Mouse (Mus musculus): ENCODE data around the gene Rad51b. TPM values are rescaled to one million over a fixed set of nuclear protein-coding genes. Genes with fewer than 3 reads are reported as not detected.

Rad51b gene
- polyA plus RNA-seq, 1 experiment from 2014 or later = 8.0 TPM

- no peaks in the 10 kb centered on the region for H3K9me3 ChIP-seq (ENCODE audit: control insufficient read depth, low read length)
- H3K9ac ChIP-seq (ENCODE audit: low read length) = no peak overlapping the region
- no peak overlapping the region for H3K27ac ChIP-seq (ENCODE audit: low read depth, low read length)
- H3K27me3 ChIP-seq (ENCODE audit: control insufficient read depth, insufficient read depth, low read length) = no peaks in the 10 kb centered on the region
- peaks cover 8% of the 10 kb centered on the region; the same call in 1 of the 2 replicates for H3K4me1 ChIP-seq (replicated peaks; ENCODE audit: control insufficient read depth, insufficient read depth, low read length)
- DNase-seq (ENCODE audit: low spot score) = no peak
- no peaks in the 10 kb centered on the region; the same call in 1 of the 2 replicates for H3K36me3 ChIP-seq (ENCODE audit: control insufficient read depth, insufficient read depth, low read length)
- 88% methylated on average over 4 of the region's 4 CpGs for WGBS
- H3K4me3 ChIP-seq (ENCODE audit: low read depth, low read length) = no peak overlapping the region
- ATAC-seq (replicated peaks; ENCODE audit: low FRiP score) = no peak
- H3K4me2 ChIP-seq (ENCODE audit: low read depth, low read length, severe bottlenecking) = no peak overlapping the region
These were observed 59.1 kb downstream of the Rad51b start for GRCm38 (mm10) chr12:79356138-79356537.

GRCm38 (mm10) chr12:79357631-79358030, 60.5 kb downstream of the Rad51b start:
- H3K4me1 ChIP-seq (replicated peaks; ENCODE audit: control insufficient read depth, insufficient read depth, low read length) = peaks cover 8% of the 10 kb centered on the region; the same call in 1 of the 2 replicates
- no peak overlapping the region for H3K9ac ChIP-seq (ENCODE audit: low read length)
- H3K27ac ChIP-seq (ENCODE audit: low read depth, low read length) = no peak overlapping the region
- H3K9me3 ChIP-seq (ENCODE audit: control insufficient read depth, low read length) = no peaks in the 10 kb centered on the region
- no peak overlapping the region for H3K4me3 ChIP-seq (ENCODE audit: low read depth, low read length)
- WGBS = 89% methylated on average over 5 of the region's 5 CpGs
- H3K36me3 ChIP-seq (ENCODE audit: control insufficient read depth, insufficient read depth, low read length) = no peaks in the 10 kb centered on the region; the same call in 1 of the 2 replicates
- H3K4me2 ChIP-seq (ENCODE audit: low read depth, low read length, severe bottlenecking) = no peak overlapping the region
- H3K27me3 ChIP-seq (ENCODE audit: control insufficient read depth, insufficient read depth, low read length) = no peaks in the 10 kb centered on the region
- no peak for DNase-seq (ENCODE audit: low spot score)
- no peak for ATAC-seq (replicated peaks; ENCODE audit: low FRiP score)

- ATAC-seq (replicated peaks; ENCODE audit: low FRiP score) = peak; percentile 82
- H3K4me1 ChIP-seq (replicated peaks; ENCODE audit: control insufficient read depth, insufficient read depth, low read length) = peaks cover 2% of the 10 kb centered on the region; the same call in 1 of the 2 replicates
- no peaks in the 10 kb centered on the region for H3K27me3 ChIP-seq (ENCODE audit: control insufficient read depth, insufficient read depth, low read length)
- no peaks in the 10 kb centered on the region for H3K9me3 ChIP-seq (ENCODE audit: control insufficient read depth, low read length)
- no peak overlapping the region for H3K9ac ChIP-seq (ENCODE audit: low read length)
- 24% methylated on average over 9 of the region's 10 CpGs for WGBS
- H3K4me3 ChIP-seq (ENCODE audit: low read depth, low read length) = no peak overlapping the region
- no peaks in the 10 kb centered on the region; the same call in 1 of the 2 replicates for H3K36me3 ChIP-seq (ENCODE audit: control insufficient read depth, insufficient read depth, low read length)
- H3K4me2 ChIP-seq (ENCODE audit: low read depth, low read length, severe bottlenecking) = no peak overlapping the region
- no peak overlapping the region for H3K27ac ChIP-seq (ENCODE audit: low read depth, low read length)
- peak; percentile 64 for DNase-seq (ENCODE audit: low spot score)
These were observed 61.6 kb downstream of the Rad51b start for GRCm38 (mm10) chr12:79358613-79359218.

- Histone ChIP-seq H3K4me3 (ENCODE audit: low read depth, low read length) (no peak overlapping the region), H3K27me3 (ENCODE audit: control insufficient read depth, insufficient read depth, low read length) (no peaks in the 10 kb centered on the region), H3K27ac (ENCODE audit: low read depth, low read length) (no peak overlapping the region), H3K4me2 (ENCODE audit: low read depth, low read length, severe bottlenecking) (no peak overlapping the region), H3K9ac (ENCODE audit: low read length) (no peak overlapping the region), H3K4me1 (replicated peaks; ENCODE audit: control insufficient read depth, insufficient read depth, low read length) (no peaks in the 10 kb centered on the region), H3K9me3 (ENCODE audit: control insufficient read depth, low read length) (no peaks in the 10 kb centered on the region), H3K36me3 (ENCODE audit: control insufficient read depth, insufficient read depth, low read length) (no peaks in the 10 kb centered on the region; the same call in 1 of the 2 replicates)
- DNase-seq (ENCODE audit: low spot score) (no peak), ATAC-seq (replicated peaks; ENCODE audit: low FRiP score) (no peak)
- 91% methylated on average over 2 of the region's 2 CpGs for WGBS
These were observed 62.3 kb downstream of the Rad51b start for GRCm38 (mm10) chr12:79359404-79359803.

DNA sequence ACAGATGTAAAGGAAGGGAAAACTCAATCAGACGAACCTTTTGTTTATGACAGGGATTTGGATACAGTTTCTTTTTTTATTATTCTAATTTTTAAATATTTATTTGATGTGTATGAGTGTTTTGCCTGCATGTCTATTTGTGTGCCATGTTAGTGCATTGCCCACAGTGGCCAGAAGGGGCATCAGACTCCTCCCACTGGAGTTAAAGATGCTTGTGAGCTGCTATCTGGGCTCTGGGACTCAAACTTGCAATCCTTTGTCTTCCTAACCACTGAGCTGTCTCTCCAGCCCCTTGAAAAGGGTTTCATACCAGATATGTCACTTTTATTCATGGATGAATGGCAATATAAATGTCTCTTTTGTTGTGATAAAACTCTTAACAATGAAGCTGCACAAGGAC, 65.1 kb downstream of the Rad51b start:
- H3K4me1 ChIP-seq (replicated peaks; ENCODE audit: control insufficient read depth, insufficient read depth, low read length) = no peaks in the 10 kb centered on the region
- H3K9me3 ChIP-seq (ENCODE audit: control insufficient read depth, low read length) = no peaks in the 10 kb centered on the region; the same call in 1 of the 2 replicates
- H3K4me2 ChIP-seq (ENCODE audit: low read depth, low read length, severe bottlenecking) = no peak overlapping the region
- WGBS = 61% methylated on average over 1 of the region's 1 CpGs
- H3K27ac ChIP-seq (ENCODE audit: low read depth, low read length) = no peak overlapping the region
- no peaks in the 10 kb centered on the region; the same call in 1 of the 2 replicates for H3K36me3 ChIP-seq (ENCODE audit: control insufficient read depth, insufficient read depth, low read length)
- DNase-seq (ENCODE audit: low spot score) (no peak), ATAC-seq (replicated peaks; ENCODE audit: low FRiP score) (no peak)
- no peaks in the 10 kb centered on the region for H3K27me3 ChIP-seq (ENCODE audit: control insufficient read depth, insufficient read depth, low read length)
- H3K4me3 ChIP-seq (ENCODE audit: low read depth, low read length) = no peak overlapping the region
- H3K9ac ChIP-seq (ENCODE audit: low read length) = no peak overlapping the region

DNA sequence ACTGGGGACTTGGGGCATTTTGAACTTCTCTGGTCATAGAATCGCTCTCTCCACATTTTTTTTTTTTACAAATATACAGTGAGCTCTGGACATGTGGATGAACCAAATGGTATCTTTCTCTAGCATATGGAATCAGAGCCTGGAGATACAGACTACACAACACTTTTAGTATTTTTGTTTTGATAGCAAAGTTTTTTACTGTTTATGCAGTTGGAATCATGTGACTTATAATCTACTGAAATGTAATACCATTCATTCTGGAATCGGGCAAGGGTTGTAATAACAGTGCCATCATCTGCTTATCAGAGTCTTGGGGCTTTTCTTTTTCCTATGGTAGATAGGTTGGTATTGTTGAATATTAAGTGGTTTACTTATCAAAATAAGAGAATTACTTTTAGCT, 67.2 kb downstream of the Rad51b start:
- DNase-seq (ENCODE audit: low spot score) = no peak

GRCm38 (mm10) chr12:79368818-79369217, 71.7 kb downstream of the Rad51b start:
- ATAC-seq (replicated peaks; ENCODE audit: low FRiP score) (no peak), DNase-seq (ENCODE audit: low spot score) (no peak)
- Histone ChIP-seq H3K27me3 (ENCODE audit: control insufficient read depth, insufficient read depth, low read length) (no peaks in the 10 kb centered on the region), H3K27ac (ENCODE audit: low read depth, low read length) (no peak overlapping the region), H3K36me3 (ENCODE audit: control insufficient read depth, insufficient read depth, low read length) (no peaks in the 10 kb centered on the region), H3K4me3 (ENCODE audit: low read depth, low read length) (no peak overlapping the region), H3K4me2 (ENCODE audit: low read depth, low read length, severe bottlenecking) (no peak overlapping the region), H3K9me3 (ENCODE audit: control insufficient read depth, low read length) (no peaks in the 10 kb centered on the region; the same call in 1 of the 2 replicates), H3K9ac (ENCODE audit: low read length) (no peak overlapping the region), H3K4me1 (replicated peaks; ENCODE audit: control insufficient read depth, insufficient read depth, low read length) (no peaks in the 10 kb centered on the region)
- 92% methylated on average over 3 of the region's 3 CpGs for WGBS

More for the DNA sequence above, 67.2 kb downstream of the Rad51b start:
- H3K36me3 ChIP-seq (ENCODE audit: control insufficient read depth, insufficient read depth, low read length) = no peaks in the 10 kb centered on the region; the same call in 1 of the 2 replicates
- ATAC-seq (replicated peaks; ENCODE audit: low FRiP score) = no peak
- H3K9me3 ChIP-seq (ENCODE audit: control insufficient read depth, low read length) = no peaks in the 10 kb centered on the region; the same call in 1 of the 2 replicates
- H3K27me3 ChIP-seq (ENCODE audit: control insufficient read depth, insufficient read depth, low read length) = no peaks in the 10 kb centered on the region
- no peak overlapping the region for H3K4me3 ChIP-seq (ENCODE audit: low read depth, low read length)
- 88% methylated on average over 2 of the region's 2 CpGs for WGBS
- no peak overlapping the region for H3K4me2 ChIP-seq (ENCODE audit: low read depth, low read length, severe bottlenecking)
- no peak overlapping the region for H3K9ac ChIP-seq (ENCODE audit: low read length)
- H3K27ac ChIP-seq (ENCODE audit: low read depth, low read length) = no peak overlapping the region
- no peaks in the 10 kb centered on the region for H3K4me1 ChIP-seq (replicated peaks; ENCODE audit: control insufficient read depth, insufficient read depth, low read length)

GRCm38 (mm10) chr12:79369512-79370165, 72.6 kb downstream of the Rad51b start:
- WGBS = 86% methylated on average over 7 of the region's 7 CpGs
- H3K27me3 ChIP-seq (ENCODE audit: control insufficient read depth, insufficient read depth, low read length) = no peaks in the 10 kb centered on the region
- H3K4me2 ChIP-seq (ENCODE audit: low read depth, low read length, severe bottlenecking) = no peak overlapping the region
- no peaks in the 10 kb centered on the region for H3K4me1 ChIP-seq (replicated peaks; ENCODE audit: control insufficient read depth, insufficient read depth, low read length)
- DNase-seq (ENCODE audit: low spot score) = no peak
- ATAC-seq (replicated peaks; ENCODE audit: low FRiP score) = no peak
- no peak overlapping the region for H3K9ac ChIP-seq (ENCODE audit: low read length)
- no peaks in the 10 kb centered on the region; the same call in 1 of the 2 replicates for H3K9me3 ChIP-seq (ENCODE audit: control insufficient read depth, low read length)
- no peaks in the 10 kb centered on the region for H3K36me3 ChIP-seq (ENCODE audit: control insufficient read depth, insufficient read depth, low read length)
- no peak overlapping the region for H3K4me3 ChIP-seq (ENCODE audit: low read depth, low read length)
- no peak overlapping the region for H3K27ac ChIP-seq (ENCODE audit: low read depth, low read length)
